Mouse (Mus musculus) Patski (cell line): ENCODE results near the gene Ccdc65. TPM values are rescaled to one million over a fixed set of nuclear protein-coding genes. Genes with fewer than 3 reads are reported as not detected.

Source experiments
- ATAC-seq: fragments of 100-300 bp; one replicate; pipeline ENCODE4 v1.8.0; 2021
- CTCF ChIA-PET: fragments of 350-600 bp; sonication (Branson Sonifier 250); formaldehyde crosslinking; loops from one replicate; lab custom pipeline; 2022; ENCODE audit warnings: inconsistent platforms; lab: Charles Lee
- POLR2A ChIA-PET: fragments of 350-600 bp; sonication (Branson Sonifier 250); formaldehyde crosslinking; loops from one replicate; lab custom pipeline; 2022; ENCODE audit warnings: antibody characterized with exemption, inconsistent platforms; lab: Charles Lee
- DNase-seq: peaks from one replicate; pipeline ENCODE4 v3.0.0-alpha.2; 2011; ENCODE audit warnings: low read depth, low spot score
- H3K27me3 ChIP-seq: fragments of 371-371 bp; one replicate; pipeline ENCODE4 v1.5.1; 2021
- CTCF ChIP-seq: fragments of 100-300 bp; IDR thresholded peaks from one replicate; pipeline ENCODE4 v1.5.1; 2021
- in situ Hi-C: fragments of 300-500 bp; cut with MboI; formaldehyde crosslinking; loops from 3 replicates; pipeline ENCODE4 v1.11.1; 2018; ENCODE audit warnings: low pct_unique_long_range_greater_than_20kb, mixed read lengths
- polyA plus RNA-seq: library from polyadenylated mRNA; unstranded; gene quantifications from one replicate; pipeline ENCODE4 v1.2.3, GENCODE M21; 2021

Gene Ccdc65
- polyA plus RNA-seq, 1 experiment from 2014 or later = 7.6 TPM

GRCm38 (mm10) chr15:98749093-98749492 is 41.1 kb downstream of the Ccdc65 start:
- no peak for ATAC-seq
- no peak for DNase-seq
- TF ChIP-seq CTCF = no peak
- in situ Hi-C loops = no loop called here
- H3K27me3 ChIP-seq = no peaks in the 10 kb centered on the region
- POLR2A ChIA-PET = interaction anchor here (0.6 kb wide), 3 partner anchors 10 to 81 kb away, joined by 3 to 5 read pairs (median 4); partner anchors contain the start of gene Ccdc65
- CTCF ChIA-PET = interaction anchor here (0.7 to 2.2 kb wide), 3 partner anchors 9 to 16 kb away, joined by 3 to 8 read pairs (median 8); no protein-coding TSS in a partner anchor

- CTCF ChIA-PET = interaction anchor here (1.4 kb wide), 1 partner anchor 18 kb away, joined by 3 read pairs; no protein-coding TSS in a partner anchor
- in situ Hi-C loops = no loop called here
- POLR2A ChIA-PET = interaction anchor here (0.7 kb wide), 1 partner anchor 46 kb away, joined by 3 read pairs; no protein-coding TSS in a partner anchor
Observed at GRCm38 (mm10) chr15:98753021-98753423, 45.0 kb downstream of the Ccdc65 start.

GRCm38 (mm10) chr15:98754125-98754524 is 46.1 kb downstream of the Ccdc65 start:
- ATAC-seq (no peak), DNase-seq (no peak)
- ChIA-PET CTCF (interaction anchor here (0.9 to 1.4 kb wide), 4 partner anchors 10 to 19 kb away, joined by 3 read pairs; no protein-coding TSS in a partner anchor), POLR2A (interaction anchor here (1.1 to 1.6 kb wide), 2 partner anchors 8 to 11 kb away, joined by 3 to 4 read pairs; no protein-coding TSS in a partner anchor)
- H3K27me3 ChIP-seq = no peaks in the 10 kb centered on the region
- no peak for TF ChIP-seq CTCF
- in situ Hi-C loops = no loop called here

More at GRCm38 (mm10) chr15:98753021-98753423, 45.0 kb downstream of the Ccdc65 start:
- DNase-seq (no peak), ATAC-seq (no peak)
- no peaks in the 10 kb centered on the region for H3K27me3 ChIP-seq
- TF ChIP-seq CTCF = no peak

GRCm38 (mm10) chr15:98762201-98762621 is 54.2 kb downstream of the Ccdc65 start:
- ChIA-PET CTCF (interaction anchor here (1.8 kb wide), 1 partner anchor 15 kb away, joined by 8 read pairs; no protein-coding TSS in a partner anchor), POLR2A (interaction anchor here (0.6 to 1.3 kb wide), 7 partner anchors 8 to 385 kb away, joined by 3 to 7 read pairs (median 4); no protein-coding TSS in a partner anchor)
- H3K27me3 ChIP-seq = no peaks in the 10 kb centered on the region
- ATAC-seq = peak; percentile 46
- no peak for TF ChIP-seq CTCF
- in situ Hi-C loops = no loop called here
- DNase-seq = peak; percentile 30

GRCm38 (mm10) chr15:98762670-98763529 is 54.9 kb downstream of the Ccdc65 start, which contains the start of gene Arf3:
TSS of gene Arf3 (minus strand) at chr15:98763214.
- peak; percentile 69 for ATAC-seq
- ChIA-PET POLR2A (interaction anchor here (0.5 to 1.3 kb wide), 11 partner anchors 8 to 384 kb away, joined by 3 to 7 read pairs (median 4); no protein-coding TSS in a partner anchor), CTCF (interaction anchor here (0.7 to 0.9 kb wide), 2 partner anchors 11 to 18 kb away, joined by 3 read pairs; no protein-coding TSS in a partner anchor)
- no peak for TF ChIP-seq CTCF
- in situ Hi-C loops = no loop called here
- H3K27me3 ChIP-seq = no peaks in the 10 kb centered on the region
- peak; percentile 68 for DNase-seq

- DNase-seq = no peak
- H3K27me3 ChIP-seq = no peaks in the 10 kb centered on the region
- ChIA-PET CTCF (no interaction called here), POLR2A (no interaction called here)
- in situ Hi-C loops = no loop called here
- TF ChIP-seq CTCF = no peak
- ATAC-seq = no peak
Observed at GRCm38 (mm10) chr15:98765929-98766328, 57.9 kb downstream of the Ccdc65 start.

- ChIA-PET POLR2A (interaction anchor here (0.6 to 0.7 kb wide), 2 partner anchors 23 to 184 kb away, joined by 3 read pairs; no protein-coding TSS in a partner anchor), CTCF (no interaction called here)
- in situ Hi-C loops = no loop called here
- ATAC-seq = no peak
- no peaks in the 10 kb centered on the region for H3K27me3 ChIP-seq
- TF ChIP-seq CTCF = no peak
- DNase-seq = no peak
Observed at GRCm38 (mm10) chr15:98768259-98768658, 60.3 kb downstream of the Ccdc65 start.

- DNase-seq (no peak), ATAC-seq (no peak)
- H3K27me3 ChIP-seq = no peaks in the 10 kb centered on the region
- ChIA-PET CTCF (no interaction called here), POLR2A (interaction anchor here (1.6 kb wide), 1 partner anchor 20 kb away, joined by 3 read pairs; no protein-coding TSS in a partner anchor)
- in situ Hi-C loops = no loop called here
- TF ChIP-seq CTCF = no peak
Observed at GRCm38 (mm10) chr15:98771813-98772425, 63.9 kb downstream of the Ccdc65 start.

GRCm38 (mm10) chr15:98772511-98773211 is 64.7 kb downstream of the Ccdc65 start:
- ChIA-PET POLR2A (interaction anchor here (1.6 kb wide), 1 partner anchor 19 kb away, joined by 3 read pairs; no protein-coding TSS in a partner anchor), CTCF (no interaction called here)
- DNase-seq = no peak
- in situ Hi-C loops = no loop called here
- no peak for TF ChIP-seq CTCF
- no peak for ATAC-seq
- H3K27me3 ChIP-seq = no peaks in the 10 kb centered on the region

Other genes starting within 250 kb of the Ccdc65 start
- not detected for gene OR5BS1P, start 238.3 kb upstream of the Ccdc65 start, polyA plus RNA-seq
- gene Lalba, start 225.5 kb upstream of the Ccdc65 start, polyA plus RNA-seq = not detected
- gene Olfr279, start 215.8 kb upstream of the Ccdc65 start, polyA plus RNA-seq = not detected
- 91.6 TPM for gene Kansl2, start 173.9 kb upstream of the Ccdc65 start, polyA plus RNA-seq
- gene Ccnt1, start 137.3 kb upstream of the Ccdc65 start, polyA plus RNA-seq = 30.2 TPM
- 0.26 TPM for gene 4930415O20Rik, start 137.2 kb upstream of the Ccdc65 start, polyA plus RNA-seq
- 114 TPM for gene Adcy6, start 98.1 kb upstream of the Ccdc65 start, polyA plus RNA-seq
- 69.7 TPM for gene Cacnb3, start 77.4 kb upstream of the Ccdc65 start, polyA plus RNA-seq
- gene Ddx23, start 45.3 kb upstream of the Ccdc65 start, polyA plus RNA-seq = 109 TPM
- 14.8 TPM for gene Rnd1, start 30.7 kb upstream of the Ccdc65 start, polyA plus RNA-seq
- gene Fkbp11, start 20.0 kb downstream of the Ccdc65 start, polyA plus RNA-seq = 0.41 TPM
- gene Arf3, start 55.0 kb downstream of the Ccdc65 start, polyA plus RNA-seq = 136 TPM
- gene Wnt10b, start 69.9 kb downstream of the Ccdc65 start, polyA plus RNA-seq = not detected
- gene Wnt1, start 81.7 kb downstream of the Ccdc65 start, polyA plus RNA-seq = not detected
- not detected for gene Ddn, start 101.3 kb downstream of the Ccdc65 start, polyA plus RNA-seq
- 89.5 TPM for gene Prkag1, start 123.3 kb downstream of the Ccdc65 start, polyA plus RNA-seq
- 29.6 TPM for gene Kmt2d, start 163.0 kb downstream of the Ccdc65 start, polyA plus RNA-seq
- 17.0 TPM for gene Rhebl1, start 186.3 kb downstream of the Ccdc65 start, polyA plus RNA-seq
- gene Dhh, start 190.3 kb downstream of the Ccdc65 start, polyA plus RNA-seq = not detected
- 26.9 TPM for gene Lmbr1l, start 210.0 kb downstream of the Ccdc65 start, polyA plus RNA-seq
- 921 TPM for gene Tuba1b, start 226.4 kb downstream of the Ccdc65 start, polyA plus RNA-seq
- gene Gm49450, start 245.3 kb downstream of the Ccdc65 start, polyA plus RNA-seq = not detected
- 414 TPM for gene Tuba1a, start 245.5 kb downstream of the Ccdc65 start, polyA plus RNA-seq